ENCODE assay signal across 8 mouse cellular contexts in genomic region chr8:106337852-106338521, GRCm38 (mm10). TPM values are rescaled to one million over a fixed set of nuclear protein-coding genes. Genes with fewer than 3 reads are reported as not detected.
DNase-seq lines count a peak whose midpoint lies in the region; ATAC-seq and TF ChIP-seq lines count a peak whose summit lies in the region.

Gene Smpd3 (minus strand): TSS chr8:106337988.

- peak; percentile 96 for DNase-seq in 416B (ENCODE audit: low read depth)
- DNase-seq in heart, adult 9 months (ENCODE audit: low spot score in 2 of 2), result peak; percentile 99
- DNase-seq in monocyte, adult 2 months (ENCODE audit: low read depth in 1 of 2, low spot score in 2 of 2), result peak; percentile 94 to 96
- peak; percentile 98 to 99 for DNase-seq in spleen, postnatal 36 days (ENCODE audit: low spot score in 2 of 2)

- H3K36me3 ChIP-seq in kidney, embryonic 14.5 days (ENCODE audit: control insufficient read depth, insufficient read depth, low read length), result no peaks in the 10 kb centered on the region
- no peaks in the 10 kb centered on the region for H3K36me3 ChIP-seq in limb, embryonic 15.5 days

- H3K9ac ChIP-seq in kidney, embryonic 14.5 days (ENCODE audit: low read depth, low read length), result peak within 1 kb of the TSS; percentile 58; the same call in 1 of the 2 replicates
- no peak within 1 kb of the TSS for H3K9ac ChIP-seq in limb, embryonic 15.5 days

- TF ChIP-seq CTCF in bone marrow macrophage, adult 2 months (IDR thresholded peaks at IDR 0.05; ENCODE audit: low read depth, low read length), result no peak
- no peak for TF ChIP-seq CTCF in embryonic fibroblast, embryonic 13.5 days (IDR thresholded peaks at IDR 0.05; ENCODE audit: borderline replicate concordance, insufficient read depth, low read length)

- H3K4me1 ChIP-seq in bone marrow macrophage, adult 2 months (ENCODE audit: control insufficient read depth, insufficient read depth, low read length), result peaks cover 20% of the 10 kb centered on the region
- peaks cover 4% of the 10 kb centered on the region for H3K4me1 ChIP-seq in embryonic fibroblast, embryonic 13.5 days (ENCODE audit: control insufficient read depth, insufficient read depth, low read length)
- peaks cover 11% of the 10 kb centered on the region; the same call in 1 of the 2 replicates for H3K4me1 ChIP-seq in kidney, embryonic 14.5 days (ENCODE audit: control insufficient read depth, insufficient read depth, low read length)
- peaks cover 19% of the 10 kb centered on the region; the same call in 1 of the 2 replicates for H3K4me1 ChIP-seq in limb, embryonic 15.5 days

- TF ChIP-seq POLR2A in bone marrow macrophage, adult 2 months (IDR thresholded peaks at IDR 0.05; ENCODE audit: borderline replicate concordance, low read depth, low read length), result no peak
- TF ChIP-seq POLR2A in embryonic fibroblast, embryonic 13.5 days (IDR thresholded peaks at IDR 0.05; ENCODE audit: low read depth, low read length), result peak; percentile 56; the same call in 1 of the 2 replicates

- H3K27ac ChIP-seq in bone marrow macrophage, adult 2 months (ENCODE audit: insufficient read depth, low read depth, low read length), result peak within 1 kb of the TSS; percentile 86
- peak within 1 kb of the TSS; percentile 45 for H3K27ac ChIP-seq in embryonic fibroblast, embryonic 13.5 days (ENCODE audit: insufficient read depth, low read length)
- no peak within 1 kb of the TSS for H3K27ac ChIP-seq in kidney, embryonic 14.5 days (ENCODE audit: low read depth, low read length)
- H3K27ac ChIP-seq in limb, embryonic 15.5 days, result no peak within 1 kb of the TSS

- peak; percentile 100 for ATAC-seq in kidney, embryonic 14.5 days (ENCODE audit: low FRiP score, low TSS enrichment)
- ATAC-seq in limb, embryonic 15.5 days (ENCODE audit: insufficient number of reproducible peaks, low FRiP score, low TSS enrichment, low read depth), result peak; percentile 100

- H3K4me2 ChIP-seq in kidney, embryonic 14.5 days (replicated peaks; ENCODE audit: low read depth, low read length), result peak within 1 kb of the TSS; percentile 53
- peak within 1 kb of the TSS; percentile 69 for H3K4me2 ChIP-seq in limb, embryonic 15.5 days

- no peaks in the 10 kb centered on the region for H3K9me3 ChIP-seq in kidney, embryonic 14.5 days (ENCODE audit: control insufficient read depth, low read length)
- H3K9me3 ChIP-seq in limb, embryonic 15.5 days, result no peaks in the 10 kb centered on the region

- H3K4me3 ChIP-seq in bone marrow macrophage, adult 2 months (ENCODE audit: insufficient read depth, low read length), result peak within 1 kb of the TSS; percentile 68
- H3K4me3 ChIP-seq in embryonic fibroblast, embryonic 13.5 days (ENCODE audit: insufficient read depth, low read length), result peak within 1 kb of the TSS; percentile 69
- peak within 1 kb of the TSS; percentile 57 for H3K4me3 ChIP-seq in kidney, embryonic 14.5 days (ENCODE audit: low read length)
- peak within 1 kb of the TSS; percentile 51 for H3K4me3 ChIP-seq in limb, embryonic 15.5 days

- H3K27me3 ChIP-seq in kidney, embryonic 14.5 days (ENCODE audit: control insufficient read depth, insufficient read depth, low read length), result peaks cover 34% of the 10 kb centered on the region
- peaks cover 36% of the 10 kb centered on the region for H3K27me3 ChIP-seq in limb, embryonic 15.5 days

- WGBS in kidney, embryonic 14.5 days, result under 1% methylated on average over 45 of the region's 45 CpGs
- under 1% methylated on average over 45 of the region's 45 CpGs for WGBS in limb, embryonic 15.5 days

RNA-seq across cellular contexts. Expression of gene Smpd3, which starts in this region (rescaled TPM):
- 0.77 and 1.0 TPM in 2 replicates for polyA plus RNA-seq in bone marrow macrophage, adult 2 months (2012; ENCODE audit: insufficient read depth, insufficient read length, missing spikeins)
- 0.37 and 0.89 TPM in 2 replicates for polyA plus RNA-seq in embryonic fibroblast, embryonic 13.5 days (2011; ENCODE audit: insufficient read length, low read depth, missing spikeins)
- 0.12 and 0.19 TPM in 2 replicates for polyA plus RNA-seq in kidney, embryonic 14.5 days (2014; fragmentation: Nextera tagmentation; extraction: Ambion mirVana)
- 23.6 and 28.3 TPM in 2 replicates for polyA plus RNA-seq in limb, embryonic 15.5 days (2015; fragmentation: Nextera tagmentation; extraction: Ambion mirVana)

Comparison
In these comparisons a context has a peak if more than half of its experiments do, and no peak if none do; other contexts are left out.
1. RNA of gene Smpd3 (polyA plus RNA-seq): 23.6 to 28.3 TPM in limb, embryonic 15.5 days; 0.77 to 1.0 TPM in bone marrow macrophage, adult 2 months, 0.37 to 0.89 TPM in embryonic fibroblast, embryonic 13.5 days and 0.12 to 0.19 TPM in kidney, embryonic 14.5 days; every median in the first group is over 10 times any median in the second.
2. Peak in ATAC-seq, H3K4me3 ChIP-seq, H3K9ac ChIP-seq and H3K4me2 ChIP-seq in kidney, embryonic 14.5 days; RNA of the gene not detected or under 1 TPM.
3. H3K27ac ChIP-seq: peak in bone marrow macrophage, adult 2 months (single experiment) and embryonic fibroblast, embryonic 13.5 days (single experiment); none in kidney, embryonic 14.5 days (single experiment) and limb, embryonic 15.5 days (single experiment).
4. Peak in every context shown above with its lines, with median percentiles within 50 percentile points of each other: DNase-seq and H3K4me3 ChIP-seq.